Mouse (Mus musculus) limb, embryonic 12.5 days (tissue): ENCODE measurements around the gene Sumo1. TPM values are rescaled to one million over a fixed set of nuclear protein-coding genes. Genes with fewer than 3 reads are reported as not detected.

Source experiments
- ATAC-seq: fragments of 200-750 bp; cut with Nextera tagmentation; 2 replicates; pipeline ENCODE4 v1.8.0; 2017; ENCODE audit warnings: low read depth, moderate TSS enrichment; ENCODE audit not compliant: insufficient number of reproducible peaks, insufficient read depth, low FRiP score, low TSS enrichment
- H3K27ac ChIP-seq: fragments of 300-500 bp; sonication (generic); 2 replicates; pipeline ENCODE4 v1.5.1; 2016; ENCODE audit warnings: mild to moderate bottlenecking, moderate library complexity
- H3K27me3 ChIP-seq: fragments of 300-500 bp; sonication (generic); 2 replicates; pipeline ENCODE4 v1.6.1; 2016; ENCODE audit warnings: mild to moderate bottlenecking, moderate library complexity
- H3K36me3 ChIP-seq: fragments of 300-500 bp; sonication (generic); 2 replicates; pipeline ENCODE4 v1.6.1; 2016; ENCODE audit warnings: mild to moderate bottlenecking, moderate library complexity
- H3K4me1 ChIP-seq: fragments of 300-500 bp; sonication (generic); replicated peaks from 2 replicates; pipeline ENCODE4 v1.6.1; 2016
- H3K4me2 ChIP-seq: fragments of 300-500 bp; sonication (generic); 2 replicates; pipeline ENCODE4 v1.6.1; 2016; ENCODE audit warnings: mild to moderate bottlenecking, moderate library complexity
- H3K4me3 ChIP-seq: fragments of 300-500 bp; sonication (generic); replicated peaks from 2 replicates; pipeline ENCODE4 v1.5.1; 2016; ENCODE audit warnings: mild to moderate bottlenecking
- H3K9ac ChIP-seq: fragments of 300-500 bp; sonication (generic); replicated peaks from 2 replicates; pipeline ENCODE4 v1.6.1; 2016; ENCODE audit warnings: mild to moderate bottlenecking, moderate library complexity
- H3K9me3 ChIP-seq: fragments of 300-500 bp; sonication (generic); 2 replicates; pipeline ENCODE4 v1.6.1; 2016; ENCODE audit warnings: mild to moderate bottlenecking, moderate library complexity
- WGBS: fragments of 180-500 bp; shearing (Covaris S2); methylation state at CpG from one replicate; pipeline ENCODE4 v1.1.7; 2016; 5-methylcytosine and 5-hydroxymethylcytosine counted together
- polyA plus RNA-seq: library from polyadenylated mRNA; unstranded; fragments of >200 nt; fragmentation: Nextera tagmentation; extraction: Ambion mirVana; gene quantifications from 2 replicates; pipeline ENCODE4 v1.2.1, GENCODE M21; 2016

The Sumo1 gene
- polyA plus RNA-seq, 1 experiment from 2014 or later: 527 TPM

- H3K4me2 ChIP-seq: peak overlapping the region; percentile 39
- ATAC-seq: no peak
- 6% methylated on average over 10 of the region's 10 CpGs for WGBS
- H3K27ac ChIP-seq: no peak overlapping the region
- peaks cover 33% of the 10 kb centered on the region for H3K4me1 ChIP-seq
- H3K9ac ChIP-seq: no peak overlapping the region
- H3K9me3 ChIP-seq: no peaks in the 10 kb centered on the region
- no peaks in the 10 kb centered on the region for H3K36me3 ChIP-seq
- H3K27me3 ChIP-seq: peaks cover 32% of the 10 kb centered on the region
- no peak overlapping the region for H3K4me3 ChIP-seq
Measured at GRCm38 (mm10) chr1:59592359-59592758, 78.3 kb downstream of the Sumo1 start.

- H3K4me3 ChIP-seq: no peak overlapping the region
- H3K9me3 ChIP-seq: no peaks in the 10 kb centered on the region
- peaks cover 32% of the 10 kb centered on the region for H3K27me3 ChIP-seq
- H3K4me1 ChIP-seq: peaks cover 38% of the 10 kb centered on the region
- H3K4me2 ChIP-seq: no peak overlapping the region
- 64% methylated on average over 1 of the region's 1 CpGs for WGBS
- no peak for ATAC-seq
- H3K36me3 ChIP-seq: no peaks in the 10 kb centered on the region
- H3K27ac ChIP-seq: no peak overlapping the region
- H3K9ac ChIP-seq: no peak overlapping the region
Measured at GRCm38 (mm10) chr1:59589271-59589670, 81.4 kb downstream of the Sumo1 start.

- ATAC-seq: no peak
- 0 out of 2 replicates have a peak overlapping the region, but pooled peaks have one; percentile 4 for H3K4me3 ChIP-seq
- no peaks in the 10 kb centered on the region for H3K9me3 ChIP-seq
- peaks cover 3% of the 10 kb centered on the region; the same call in 1 of the 2 replicates for H3K27me3 ChIP-seq
- H3K4me1 ChIP-seq: peaks cover 33% of the 10 kb centered on the region
- H3K9ac ChIP-seq: no peak overlapping the region
- no peaks in the 10 kb centered on the region for H3K36me3 ChIP-seq
- peak overlapping the region; percentile 53; the same call in 1 of the 2 replicates for H3K27ac ChIP-seq
- H3K4me2 ChIP-seq: peak overlapping the region; percentile 44
- whole genome bisulfite sequencing: 9% methylated on average over 18 of the region's 18 CpGs
Measured at GRCm38 (mm10) chr1:59584656-59585410, 85.8 kb downstream of the Sumo1 start.

- H3K27ac ChIP-seq: no peak overlapping the region
- no peaks in the 10 kb centered on the region for H3K36me3 ChIP-seq
- H3K4me3 ChIP-seq: no peak overlapping the region
- no peak for ATAC-seq
- H3K4me1 ChIP-seq: peaks cover 29% of the 10 kb centered on the region
- H3K9ac ChIP-seq: no peak overlapping the region
- WGBS: 85% methylated on average over 3 of the region's 3 CpGs
- no peak overlapping the region for H3K4me2 ChIP-seq
- peaks cover 3% of the 10 kb centered on the region; the same call in 1 of the 2 replicates for H3K27me3 ChIP-seq
- no peaks in the 10 kb centered on the region for H3K9me3 ChIP-seq
Measured at GRCm38 (mm10) chr1:59580880-59581279, 89.8 kb downstream of the Sumo1 start.

- Histone ChIP-seq H3K4me1 (peaks cover 25% of the 10 kb centered on the region), H3K27ac (no peak overlapping the region), H3K9ac (no peak overlapping the region), H3K4me3 (no peak overlapping the region), H3K27me3 (peaks cover 3% of the 10 kb centered on the region; the same call in 1 of the 2 replicates), H3K4me2 (no peak overlapping the region), H3K36me3 (no peaks in the 10 kb centered on the region), H3K9me3 (no peaks in the 10 kb centered on the region)
- 43% methylated on average over 8 of the region's 8 CpGs for whole genome bisulfite sequencing
- no peak for ATAC-seq
Measured at GRCm38 (mm10) chr1:59580131-59580751, 90.4 kb downstream of the Sumo1 start.

GRCm38 (mm10) chr1:59579327-59579726 lies 91.3 kb downstream of the Sumo1 start:
- peaks cover 22% of the 10 kb centered on the region for H3K4me1 ChIP-seq
- ATAC-seq: no peak
- no peak overlapping the region for H3K4me2 ChIP-seq
- peaks cover 3% of the 10 kb centered on the region; the same call in 1 of the 2 replicates for H3K27me3 ChIP-seq
- H3K9me3 ChIP-seq: no peaks in the 10 kb centered on the region
- H3K27ac ChIP-seq: no peak overlapping the region
- H3K36me3 ChIP-seq: no peaks in the 10 kb centered on the region
- H3K9ac ChIP-seq: no peak overlapping the region
- H3K4me3 ChIP-seq: no peak overlapping the region
- 38% methylated on average over 5 of the region's 5 CpGs for WGBS

- Histone ChIP-seq H3K4me3 (no peak overlapping the region), H3K27me3 (peaks cover 3% of the 10 kb centered on the region; the same call in 1 of the 2 replicates), H3K4me1 (peaks cover 18% of the 10 kb centered on the region), H3K9me3 (no peaks in the 10 kb centered on the region), H3K9ac (no peak overlapping the region), H3K4me2 (no peak overlapping the region), H3K27ac (no peak overlapping the region), H3K36me3 (no peaks in the 10 kb centered on the region)
- ATAC-seq: no peak
- WGBS: 44% methylated on average over 4 of the region's 4 CpGs
Measured at GRCm38 (mm10) chr1:59578770-59579169, 91.9 kb downstream of the Sumo1 start.

- H3K4me2 ChIP-seq: peak overlapping the region; percentile 44
- no peaks in the 10 kb centered on the region for H3K9me3 ChIP-seq
- 46% methylated on average over 21 of the region's 21 CpGs for WGBS
- no peak for ATAC-seq
- H3K27ac ChIP-seq: no peak overlapping the region
- 0 out of 2 replicates have a peak overlapping the region, but pooled peaks have one; percentile 23 for H3K9ac ChIP-seq
- H3K36me3 ChIP-seq: no peaks in the 10 kb centered on the region
- H3K4me1 ChIP-seq: peaks cover 17% of the 10 kb centered on the region
- H3K27me3 ChIP-seq: no peaks in the 10 kb centered on the region
- H3K4me3 ChIP-seq: peak overlapping the region; percentile 16; the same call in 1 of the 2 replicates
Measured at GRCm38 (mm10) chr1:59574262-59575187, 96.1 kb downstream of the Sumo1 start.

- peaks cover 17% of the 10 kb centered on the region for H3K4me1 ChIP-seq
- no peaks in the 10 kb centered on the region for H3K9me3 ChIP-seq
- H3K9ac ChIP-seq: no peak overlapping the region
- 79% methylated on average over 3 of the region's 3 CpGs for whole genome bisulfite sequencing
- H3K27ac ChIP-seq: no peak overlapping the region
- ATAC-seq: no peak
- H3K4me2 ChIP-seq: no peak overlapping the region
- no peak overlapping the region for H3K4me3 ChIP-seq
- H3K27me3 ChIP-seq: no peaks in the 10 kb centered on the region
- H3K36me3 ChIP-seq: no peaks in the 10 kb centered on the region
Measured at GRCm38 (mm10) chr1:59573843-59574242, 96.8 kb downstream of the Sumo1 start.

GRCm38 (mm10) chr1:59571502-59571901 lies 99.1 kb downstream of the Sumo1 start:
- H3K4me3 ChIP-seq: no peak overlapping the region
- no peaks in the 10 kb centered on the region for H3K27me3 ChIP-seq
- H3K9ac ChIP-seq: no peak overlapping the region
- WGBS: 85% methylated on average over 3 of the region's 3 CpGs
- no peaks in the 10 kb centered on the region for H3K36me3 ChIP-seq
- no peak overlapping the region for H3K27ac ChIP-seq
- ATAC-seq: no peak
- no peak overlapping the region for H3K4me2 ChIP-seq
- no peaks in the 10 kb centered on the region for H3K9me3 ChIP-seq
- peaks cover 21% of the 10 kb centered on the region for H3K4me1 ChIP-seq

GRCm38 (mm10) chr1:59570767-59571166 lies 99.9 kb downstream of the Sumo1 start:
- Histone ChIP-seq H3K4me3 (no peak overlapping the region), H3K9ac (no peak overlapping the region), H3K27me3 (no peaks in the 10 kb centered on the region), H3K36me3 (no peaks in the 10 kb centered on the region), H3K27ac (no peak overlapping the region), H3K9me3 (no peaks in the 10 kb centered on the region), H3K4me1 (peaks cover 28% of the 10 kb centered on the region), H3K4me2 (no peak overlapping the region)
- WGBS: 52% methylated on average over 4 of the region's 4 CpGs
- ATAC-seq: no peak
